Mouse (Mus musculus) megakaryocyte progenitor cell, adult 5-6 weeks (primary cell): ENCODE data around the gene Pknox1. TPM values are rescaled to one million over a fixed set of nuclear protein-coding genes. Genes with fewer than 3 reads are reported as not detected.
"Not testable (repeated sequence)": the region's sequence is repeated elsewhere in the genome, so short reads cannot be mapped to it uniquely, and the experiment has no call there.

ENCODE experiments used
- ATAC-seq: replicated peaks from 2 replicates; pipeline ENCODE4 v1.8.0; 2016; ENCODE audit warnings: mild to moderate bottlenecking, moderate TSS enrichment, inconsistent platforms; ENCODE audit not compliant: poor library complexity
- total RNA-seq, 2 experiments: library from RNA; stranded (forward) in 1 of 2; stranded (reverse) in 1 of 2; fragments of 157-497, 149-512 nt in 1 of 2; fragments of 200-1000 nt in 1 of 2; gene quantifications; 2 replicates each; pipeline versions ENCODE4 v1.2.3 to v1.2.4; 2015 to 2017

Pknox1 gene
- total RNA-seq, 2 experiments from 2014 or later: 18.9 to 19.8 TPM

DNA sequence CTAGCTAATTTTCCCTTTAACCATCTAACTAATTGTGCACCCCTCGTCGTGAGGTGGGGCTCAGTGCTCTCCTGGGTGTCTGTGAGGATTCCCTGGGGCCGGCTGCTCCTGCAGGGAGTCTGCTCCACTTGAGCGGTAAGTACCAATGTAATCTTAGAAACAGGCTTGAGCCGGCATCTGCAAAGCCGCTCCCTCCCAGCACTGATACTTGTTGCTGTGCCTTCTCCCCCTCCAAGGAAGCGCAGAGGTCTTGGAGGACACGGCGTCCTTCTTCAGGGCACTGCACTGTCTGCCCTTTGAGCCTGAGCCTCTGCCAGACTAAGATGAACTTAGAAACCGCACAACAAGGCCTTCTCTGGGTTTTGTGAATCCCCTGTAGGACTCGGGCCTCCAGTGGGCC, 26.3 kb downstream of the Pknox1 start:
- ATAC-seq: no peak

DNA sequence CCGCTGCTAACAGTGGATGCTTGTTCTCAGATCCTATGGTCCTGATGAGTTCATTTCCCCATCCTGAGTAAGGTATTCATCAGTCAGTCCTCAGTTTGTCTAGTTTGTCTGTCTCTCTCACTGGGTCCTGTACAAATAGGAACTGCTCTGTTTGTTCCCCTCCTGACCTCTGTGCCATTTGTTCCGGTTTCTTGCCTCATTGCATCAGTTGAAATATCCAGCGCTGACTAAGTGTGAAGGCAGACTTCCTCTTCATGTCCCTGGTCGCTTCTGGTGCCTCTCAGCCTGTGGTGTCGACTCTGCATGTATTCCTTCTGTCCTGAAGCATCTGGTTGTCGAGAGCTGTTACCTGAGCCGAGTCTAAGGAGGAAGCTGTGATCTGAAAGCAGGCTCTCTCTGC, 30.1 kb downstream of the Pknox1 start:
- peak; percentile 87 for ATAC-seq

DNA sequence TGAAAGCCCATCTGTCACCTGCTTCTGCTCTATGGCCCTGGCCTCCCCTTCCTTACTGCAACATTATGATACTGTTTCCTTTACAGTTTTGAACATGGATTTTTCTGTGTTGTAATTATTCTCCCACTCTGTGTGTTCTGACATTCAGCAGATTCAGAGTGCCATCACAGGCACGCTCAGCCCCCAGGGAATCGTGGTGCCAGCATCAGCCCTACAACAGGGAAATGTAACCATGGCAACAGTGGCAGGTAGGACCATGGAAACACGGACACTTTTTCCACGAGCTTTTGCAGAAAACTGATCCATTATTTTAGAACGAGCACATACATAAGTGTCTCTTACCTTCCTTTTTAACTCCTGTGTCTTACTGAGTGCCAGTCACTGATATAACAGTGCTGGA, 30.5 kb downstream of the Pknox1 start:
- ATAC-seq: no peak

DNA sequence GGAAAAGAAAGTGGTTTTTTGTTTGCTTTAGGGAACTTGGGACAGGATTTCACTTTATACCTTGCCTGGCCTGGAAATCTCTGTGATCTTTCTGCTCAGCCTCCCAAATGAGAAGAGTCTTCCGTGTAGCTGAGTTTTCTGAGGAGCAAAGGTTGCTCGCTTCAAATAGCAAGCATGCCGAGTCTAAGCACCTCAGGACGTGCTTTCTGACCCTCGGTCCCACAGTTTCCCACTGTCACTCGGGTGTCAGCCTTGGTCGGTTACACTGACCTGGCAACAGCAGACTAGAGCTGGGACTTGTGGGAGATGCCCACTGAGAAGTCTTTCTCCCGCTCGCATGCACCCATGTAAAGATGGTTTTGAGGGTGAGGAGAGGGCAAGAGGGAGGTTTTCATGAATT, 33.4 kb downstream of the Pknox1 start:
- no peak for ATAC-seq

DNA sequence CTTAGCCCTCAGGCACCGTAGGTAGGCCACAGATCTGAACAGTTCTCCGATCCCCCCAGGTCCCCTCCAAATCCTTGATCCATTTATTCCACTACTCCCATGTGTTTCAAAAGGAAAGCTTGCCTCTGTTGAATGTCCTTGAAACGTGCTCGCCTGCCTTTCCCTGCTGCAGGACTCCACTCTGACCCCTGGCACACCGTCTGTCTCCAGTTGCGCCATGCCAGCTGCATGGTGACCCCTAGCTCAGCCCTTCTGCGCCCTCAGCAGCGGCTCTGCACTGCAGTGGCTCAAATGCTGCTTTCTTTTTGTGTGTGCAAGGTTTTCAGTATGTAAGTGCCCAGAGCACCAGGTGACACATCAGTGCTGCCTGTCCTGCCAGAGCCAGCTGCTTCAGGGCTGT, 34.1 kb downstream of the Pknox1 start:
- no peak for ATAC-seq

DNA sequence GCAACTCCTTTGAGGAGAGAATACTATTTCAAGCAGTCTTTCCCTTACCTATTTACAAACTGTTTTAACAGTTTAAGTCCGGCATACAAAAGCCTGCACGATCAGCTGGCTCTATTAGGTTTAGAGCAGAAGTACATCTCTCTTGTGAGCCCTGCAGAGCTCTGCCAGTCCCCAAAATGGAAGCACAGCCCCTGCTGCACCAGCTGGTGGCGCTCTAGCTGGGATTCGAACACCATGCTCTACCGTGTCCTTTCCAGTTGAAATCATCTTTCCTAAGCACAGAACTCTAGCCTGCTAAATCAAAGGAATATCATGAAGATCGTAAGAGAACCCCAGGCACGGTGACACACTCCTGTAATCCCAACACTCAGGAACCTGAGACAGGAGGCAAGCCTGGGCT, 41.9 kb downstream of the Pknox1 start:
- no peak for ATAC-seq

DNA sequence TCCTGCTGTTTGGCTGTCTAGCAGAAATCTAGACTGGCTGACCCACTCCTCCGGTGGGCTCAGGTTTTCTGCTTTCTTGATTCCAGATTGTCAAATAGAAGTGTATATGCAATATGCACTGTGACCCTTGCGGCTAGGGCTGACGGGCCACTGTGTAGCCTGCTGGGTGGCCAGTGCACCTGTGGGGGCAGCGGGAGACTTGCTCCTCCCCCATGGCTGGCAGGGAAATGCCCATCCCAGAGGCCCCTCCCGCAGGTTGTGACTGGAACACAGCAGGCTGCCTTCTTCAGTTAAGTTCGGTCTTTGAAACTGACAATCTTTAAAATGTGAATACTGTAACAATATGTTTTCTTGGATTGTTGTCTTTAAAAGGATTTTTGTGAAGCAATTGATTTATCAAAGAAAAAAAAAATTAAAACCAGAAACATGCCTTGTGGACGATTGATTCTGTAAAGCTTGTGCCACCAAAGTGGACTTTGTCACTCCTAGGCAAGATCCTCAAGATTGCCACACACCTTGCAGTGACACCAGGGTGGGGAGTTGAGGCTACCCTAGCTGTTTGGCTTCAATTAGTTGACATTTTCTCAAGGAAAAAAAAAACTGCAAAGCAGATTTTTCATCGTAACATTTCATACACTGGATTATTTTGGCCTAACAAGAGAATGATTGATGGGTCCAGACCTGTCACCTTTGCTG, 42.9 kb downstream of the Pknox1 start:
- no peak for ATAC-seq

DNA sequence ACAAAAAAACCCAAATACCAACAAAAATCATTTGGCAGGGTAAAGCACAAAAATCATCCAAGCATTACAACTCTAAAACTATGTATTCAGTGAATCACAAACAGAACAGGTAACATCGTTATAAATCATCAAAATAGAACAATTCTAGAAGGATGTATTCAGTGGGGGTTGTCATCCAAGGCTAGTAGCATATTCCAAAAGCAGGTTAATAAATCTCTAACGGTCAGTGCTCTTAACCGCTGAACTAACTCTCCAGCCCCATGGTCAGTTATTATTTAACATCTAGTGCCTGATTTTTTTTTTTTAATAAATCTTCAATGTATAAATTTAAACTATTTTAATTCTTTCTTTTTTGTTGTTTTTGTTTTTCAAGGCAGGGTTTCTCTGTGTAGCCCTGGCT, 44.6 kb downstream of the Pknox1 start:
- ATAC-seq: not testable (repeated sequence)

DNA sequence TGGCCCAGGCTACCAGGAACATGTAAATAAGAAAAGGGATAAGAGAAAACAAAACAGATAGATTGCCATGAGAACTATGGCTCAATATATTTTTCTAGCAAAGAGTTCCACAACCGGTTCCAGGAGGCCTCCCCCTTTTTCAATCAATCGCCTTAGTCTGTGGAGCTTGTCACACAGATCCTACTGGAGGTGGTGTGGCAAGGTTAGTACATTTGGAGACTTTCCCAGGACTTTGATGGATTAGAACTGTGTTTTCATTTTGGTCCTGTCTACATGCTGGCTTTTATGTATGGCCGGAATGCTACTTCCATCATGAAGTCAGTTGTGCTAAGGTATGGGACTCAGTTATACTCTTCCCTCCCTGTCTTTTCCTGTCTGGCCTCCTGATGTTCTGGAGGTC, 45.4 kb downstream of the Pknox1 start:
- no peak for ATAC-seq

DNA sequence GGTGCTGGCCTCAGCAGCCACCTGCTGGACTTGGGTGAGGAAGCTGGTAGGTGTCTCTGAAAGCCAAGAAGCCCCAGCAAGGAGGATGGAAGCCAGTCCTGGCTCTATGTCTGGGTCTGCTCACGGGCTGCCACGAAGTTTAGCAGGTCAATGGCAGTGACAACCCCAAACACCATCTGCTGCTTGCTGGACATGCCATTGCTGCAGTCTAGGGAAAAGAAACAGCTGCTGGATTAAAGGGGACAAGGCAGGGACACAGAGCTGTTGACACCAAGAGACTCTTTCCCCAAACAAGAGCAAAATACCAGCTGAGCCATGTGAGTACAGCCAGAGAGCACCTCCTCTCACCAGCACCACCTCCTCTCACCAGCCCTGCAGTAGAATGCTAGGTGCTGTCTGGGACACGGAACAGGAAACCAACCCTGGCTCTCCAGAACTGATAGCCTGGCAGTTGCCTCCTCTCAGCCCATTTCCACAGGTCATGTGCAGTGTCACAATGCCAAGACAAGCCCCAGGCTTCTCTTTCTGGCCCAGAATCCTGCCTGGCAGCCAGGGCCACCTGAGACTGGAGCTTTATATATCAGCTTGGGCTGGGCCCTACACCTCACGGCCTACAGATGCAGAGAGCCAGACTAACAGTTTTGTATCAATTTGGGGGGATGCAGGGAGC, 48.7 kb downstream of the Pknox1 start:
- ATAC-seq: peak; percentile 29; the same call in 1 of the 2 replicates

DNA sequence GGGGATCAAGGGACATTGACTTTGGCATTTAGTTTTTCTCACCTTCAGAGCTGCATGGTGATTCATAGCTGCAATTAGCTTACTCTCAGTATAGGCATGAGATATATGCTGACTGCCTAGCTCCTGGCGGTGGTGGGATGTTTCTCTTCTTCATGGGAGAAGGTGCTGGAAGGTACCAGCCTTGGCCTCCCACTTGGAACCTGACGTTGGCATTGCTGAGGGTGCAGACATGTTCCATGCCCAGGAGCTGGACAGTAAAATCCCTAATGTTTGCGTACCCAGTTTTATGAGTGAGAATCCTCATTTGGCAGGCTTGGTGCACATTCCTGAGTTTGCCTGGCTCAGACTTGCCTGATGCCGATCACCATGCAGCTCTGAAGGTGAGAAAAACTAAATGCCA, 58.6 kb downstream of the Pknox1 start:
- ATAC-seq: no peak

DNA sequence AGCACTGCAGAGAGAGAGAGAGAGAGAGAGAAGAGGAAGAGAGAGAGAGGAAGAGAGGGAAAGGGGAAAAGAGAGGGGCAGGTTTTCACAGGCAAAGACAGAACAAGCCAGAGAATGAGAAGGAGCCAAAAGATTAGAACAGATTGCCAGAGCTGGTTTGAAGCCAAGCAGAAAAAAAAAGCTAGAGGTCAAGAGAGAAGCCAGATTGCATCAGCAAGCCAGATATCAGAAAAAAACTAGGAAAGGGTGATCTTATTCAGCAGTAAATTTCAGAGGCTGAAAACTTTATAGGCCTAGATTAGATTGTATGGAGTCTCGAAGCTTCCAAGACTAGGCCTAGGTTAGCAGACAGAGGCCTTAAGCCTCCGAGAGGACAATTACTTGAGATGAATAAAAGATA, 63.4 kb downstream of the Pknox1 start:
- ATAC-seq: no peak

DNA sequence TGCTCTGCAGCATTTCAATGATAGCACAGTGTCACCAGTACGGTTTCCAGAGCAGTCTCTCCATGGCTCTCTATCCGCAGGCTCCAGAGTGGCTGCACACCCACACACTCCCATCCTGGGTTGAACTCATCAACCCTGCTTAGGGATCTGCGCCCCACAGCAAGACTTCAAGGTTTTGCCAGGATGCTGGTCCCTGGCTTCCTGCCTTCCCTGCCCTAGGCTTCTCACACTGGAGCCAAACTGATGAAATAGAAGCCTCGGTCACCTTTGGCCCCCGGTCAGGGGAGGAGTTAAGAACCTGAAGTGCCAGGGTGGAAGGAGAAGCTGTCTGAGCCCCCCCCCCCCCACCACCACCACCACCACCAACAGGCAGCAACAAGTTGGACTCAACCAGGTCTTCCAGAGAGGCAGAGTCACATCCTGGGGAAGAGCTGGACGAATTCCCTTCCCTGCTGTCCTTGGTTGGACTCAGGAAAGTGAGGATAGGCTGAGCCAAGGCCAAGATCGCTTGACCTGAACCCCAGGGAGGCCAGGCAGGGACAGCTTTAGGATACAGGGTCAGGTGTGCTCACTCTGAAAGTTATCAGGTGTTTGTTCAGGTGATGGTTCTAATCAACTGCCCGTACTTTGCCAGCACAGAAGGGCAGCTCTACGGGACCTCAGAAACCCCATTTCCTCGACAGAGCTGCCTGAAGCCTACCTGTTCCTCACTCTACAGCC, 66.7 kb downstream of the Pknox1 start:
- ATAC-seq: no peak

DNA sequence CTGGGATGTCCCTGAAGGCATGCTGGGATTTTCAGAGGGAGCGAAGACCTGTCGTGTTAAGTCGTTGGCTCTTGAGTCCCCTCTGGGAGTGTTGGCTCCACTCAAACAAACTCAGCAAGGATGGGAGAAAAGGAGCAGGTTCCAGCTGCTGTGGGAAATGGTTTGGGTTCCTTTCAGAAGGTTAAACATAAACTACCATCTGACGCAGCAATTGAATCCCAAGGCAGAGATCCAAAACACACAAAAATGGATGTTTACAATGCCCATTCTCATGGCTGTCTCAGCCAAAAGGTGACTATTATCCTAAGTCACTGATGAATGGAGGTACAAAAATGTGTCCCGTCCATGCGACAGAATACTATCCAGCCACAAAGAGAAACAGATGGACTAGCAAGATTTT, 68.5 kb downstream of the Pknox1 start:
- ATAC-seq: no peak

DNA sequence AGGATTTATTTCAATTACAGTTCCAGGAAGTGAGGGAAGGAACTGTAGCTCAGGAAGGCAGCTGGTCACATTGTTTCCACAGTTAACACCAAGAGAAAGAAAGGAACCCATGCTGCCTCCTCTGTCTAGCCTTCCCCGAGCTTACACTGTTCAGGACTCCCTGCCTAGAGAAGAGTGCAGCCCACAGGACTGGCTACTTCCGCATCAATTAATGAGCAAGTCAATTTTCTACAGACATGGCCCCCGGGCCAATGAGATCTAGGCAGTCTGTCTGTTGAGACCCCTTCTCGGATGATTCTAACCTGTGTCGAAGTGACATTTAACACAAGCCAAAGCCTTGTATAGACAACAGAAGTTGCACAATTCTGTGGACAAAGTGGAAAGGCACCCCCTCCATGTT, 70.4 kb downstream of the Pknox1 start:
- ATAC-seq: no peak

DNA sequence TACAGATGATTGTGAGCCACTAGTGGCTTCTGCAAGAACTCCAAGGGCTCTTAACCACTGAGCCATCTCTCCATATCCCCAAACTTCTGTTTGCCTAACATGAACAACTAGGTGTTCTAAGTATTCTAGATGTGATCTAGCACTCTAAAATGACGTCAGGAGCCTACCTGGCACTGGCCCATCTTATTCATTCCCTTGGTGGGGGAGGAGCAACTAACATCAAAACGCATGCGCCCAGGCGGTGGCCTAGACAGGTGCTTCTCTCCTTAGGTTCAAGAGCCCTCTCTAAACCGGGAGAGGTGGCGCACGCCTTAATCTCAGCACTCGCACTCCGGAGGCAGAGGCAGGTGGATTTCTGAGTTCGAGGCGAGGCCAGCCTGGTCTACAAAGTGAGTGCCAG, 71.2 kb downstream of the Pknox1 start:
- no peak for ATAC-seq

DNA sequence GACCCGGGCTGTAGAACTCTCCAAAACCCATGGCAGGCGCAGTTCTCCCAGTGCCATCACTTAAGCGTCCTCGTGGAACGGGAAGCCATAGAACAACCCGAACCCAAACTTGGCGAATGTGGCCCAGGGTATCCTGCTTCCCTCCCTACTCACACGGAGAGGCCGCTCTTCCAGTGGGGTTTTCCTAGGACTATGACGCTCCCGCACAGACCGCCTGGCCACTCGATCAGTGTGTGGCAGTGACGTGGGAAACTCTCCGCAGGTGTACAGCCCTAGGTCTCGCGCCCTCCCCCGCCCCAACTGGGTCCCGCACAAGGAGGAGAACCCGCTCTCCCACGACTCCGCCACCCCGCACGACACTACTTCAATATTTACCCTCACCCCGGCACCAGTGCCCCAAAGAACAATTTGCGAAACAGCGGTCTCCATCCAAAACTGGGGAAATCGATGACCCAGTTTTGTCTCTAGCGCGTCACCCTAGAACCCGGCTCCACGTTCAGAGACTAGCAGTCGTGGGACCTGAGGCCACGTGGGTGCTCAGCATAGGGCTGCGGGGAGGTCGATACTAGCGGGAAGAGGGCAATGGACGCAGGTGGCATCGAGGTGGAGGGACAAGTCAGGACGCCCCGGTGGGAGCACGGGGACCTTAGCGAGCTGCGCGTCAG, 71.9 kb downstream of the Pknox1 start:
- 0 out of 2 replicates have a peak, but pooled peaks have one; percentile 4 for ATAC-seq

DNA sequence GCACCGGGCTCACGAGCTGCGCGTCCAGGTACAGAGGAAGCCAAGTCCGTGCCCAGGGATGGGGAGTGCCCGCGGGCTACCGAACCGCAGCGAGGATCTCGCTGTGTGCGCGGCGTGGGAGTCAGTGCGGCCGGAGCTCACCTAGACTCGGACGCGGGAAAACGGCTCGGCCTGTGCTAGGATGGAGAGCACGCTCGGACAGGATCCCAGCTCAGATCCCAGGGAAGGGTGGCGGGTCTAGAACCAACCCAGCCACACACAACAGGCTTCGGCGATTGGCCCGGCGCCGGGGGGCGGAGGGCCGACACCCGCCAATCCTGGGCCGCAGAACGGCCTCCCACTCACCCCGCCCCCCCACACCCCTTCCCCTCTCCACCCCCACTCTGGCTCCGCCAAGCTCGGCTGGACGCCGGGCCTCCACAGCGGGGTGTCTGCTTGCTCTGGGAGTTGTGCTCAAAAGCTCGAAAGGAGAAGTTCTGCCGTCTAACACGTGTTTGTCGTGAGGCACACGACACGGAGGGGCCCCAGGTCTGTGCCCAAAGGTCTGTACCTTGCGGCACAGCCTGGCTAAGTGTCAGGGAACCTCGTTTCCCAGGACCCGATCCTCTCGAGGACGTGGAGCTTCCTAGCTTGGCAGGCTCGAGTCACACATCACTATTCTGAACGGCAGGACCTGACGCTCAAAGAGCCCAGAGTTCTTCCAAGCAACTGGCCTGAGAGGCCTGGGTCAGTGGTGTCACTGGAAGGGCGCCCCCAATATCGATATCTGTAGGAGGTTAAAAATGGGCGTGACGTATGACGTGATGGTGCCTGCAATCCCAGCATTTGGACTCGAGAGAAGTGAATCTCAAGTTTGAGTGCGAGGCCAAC, 72.6 kb downstream of the Pknox1 start, which contains the start of gene Cbs:
Cbs (minus strand) TSS at position 297 of the 870 bp plus-strand sequence.
- peak; percentile 62 for ATAC-seq

DNA sequence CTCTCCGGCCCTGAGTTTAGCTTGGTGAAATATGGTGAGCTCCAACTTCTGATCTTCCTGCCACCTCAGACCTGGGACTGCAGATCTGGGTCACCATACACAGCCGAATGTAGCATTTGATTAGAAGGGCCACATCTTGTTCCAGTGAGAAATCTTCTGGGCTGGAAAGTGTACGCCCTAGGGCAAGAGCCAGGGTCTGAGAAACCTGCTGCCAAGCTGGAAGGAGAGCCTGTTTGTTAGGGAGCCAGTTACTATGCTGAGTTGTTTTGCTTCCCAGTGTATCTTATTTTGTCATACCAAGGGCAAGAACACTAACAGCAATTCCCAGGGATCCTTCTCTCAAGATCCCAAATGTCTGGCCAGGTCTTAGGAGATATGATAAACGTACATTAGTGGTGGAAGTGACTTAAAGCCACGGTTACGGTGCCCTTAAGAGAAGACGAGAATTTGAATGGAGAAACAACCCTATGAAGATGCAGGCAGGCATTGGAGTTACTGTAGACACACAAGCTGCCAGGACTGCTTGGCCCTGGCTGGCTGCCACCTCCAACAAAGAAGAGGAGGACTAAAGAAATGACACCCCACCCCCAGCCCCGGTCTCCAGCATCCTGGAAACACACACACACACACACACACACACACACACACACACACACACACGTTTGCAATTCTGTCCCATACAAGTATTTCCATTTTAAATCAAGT, 73.5 kb downstream of the Pknox1 start:
- no peak for ATAC-seq

DNA sequence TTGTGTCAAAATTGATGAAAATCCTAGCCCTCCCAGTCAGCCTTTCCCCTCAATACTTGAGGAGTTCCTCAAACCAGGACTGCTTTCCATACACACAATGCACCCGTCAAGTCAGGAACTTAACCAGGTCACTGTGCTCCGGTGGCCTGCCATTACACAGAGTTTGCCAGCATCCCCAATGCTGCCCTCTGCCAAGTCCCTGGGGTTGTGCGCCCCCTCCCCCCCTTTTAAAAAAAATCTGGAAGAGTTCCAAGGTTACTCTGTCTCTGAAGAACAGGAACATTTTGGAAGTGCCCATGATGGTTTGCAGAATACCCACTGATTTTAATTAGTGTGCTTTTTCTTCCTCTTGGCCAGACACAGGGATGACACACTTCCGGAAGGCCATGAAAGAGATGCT, 75.1 kb downstream of the Pknox1 start:
- no peak for ATAC-seq
